Mouse (Mus musculus) cerebellum, adult 8-10 months (tissue): ENCODE measurements around the gene Kcnq4.

ENCODE experiments used
- DNase-seq: peaks from one replicate; pipeline ENCODE4 v3.0.0; 2022

Gene Kcnq4

GRCm38 (mm10) chr4:120668551-120668950, 79.9 kb downstream of the Kcnq4 start:
- DNase-seq, result no peak

GRCm38 (mm10) chr4:120667555-120667954, 80.9 kb downstream of the Kcnq4 start:
- DNase-seq, result no peak

- peak; percentile 64 for DNase-seq
These were observed 81.3 kb downstream of the Kcnq4 start for GRCm38 (mm10) chr4:120667045-120667501.

GRCm38 (mm10) chr4:120666358-120667024, 81.9 kb downstream of the Kcnq4 start, which contains the start of gene Cited4:
Cited4 (plus strand) TSS chr4:120666572.
- DNase-seq, result peak; percentile 91

GRCm38 (mm10) chr4:120665782-120666181, 82.6 kb downstream of the Kcnq4 start:
- DNase-seq, result no peak

- DNase-seq, result no peak
These were observed 83.2 kb downstream of the Kcnq4 start for GRCm38 (mm10) chr4:120665144-120665700.

GRCm38 (mm10) chr4:120664601-120665000, 83.8 kb downstream of the Kcnq4 start:
- DNase-seq, result no peak

- DNase-seq, result no peak
These were observed 87.9 kb downstream of the Kcnq4 start for GRCm38 (mm10) chr4:120660485-120660884.

GRCm38 (mm10) chr4:120655898-120656297, 92.5 kb downstream of the Kcnq4 start:
- DNase-seq, result no peak

GRCm38 (mm10) chr4:120650208-120650592, 98.2 kb downstream of the Kcnq4 start:
- peak; percentile 28 for DNase-seq

- peak; percentile 63 for DNase-seq
These were observed 98.8 kb downstream of the Kcnq4 start for GRCm38 (mm10) chr4:120649369-120650207.
